8 mouse cellular contexts compared by ENCODE assay signal in the genomic region with DNA sequence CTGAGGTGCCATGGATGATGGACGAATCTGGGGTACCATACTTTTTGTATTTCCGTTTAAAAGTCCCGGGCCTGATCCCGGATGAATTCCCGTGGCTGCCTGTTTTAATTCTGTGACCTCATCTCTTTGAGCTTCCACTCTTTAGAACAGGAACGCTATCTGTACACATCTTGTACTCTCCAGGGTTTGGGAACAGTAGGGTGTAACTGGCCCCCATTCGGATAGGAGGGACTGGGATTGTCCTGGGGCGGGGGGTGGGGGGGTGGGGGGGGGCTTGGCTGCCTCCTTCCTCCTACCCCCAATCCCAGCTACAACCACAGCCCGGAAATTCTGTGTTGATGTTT. TPM values are rescaled to one million over a fixed set of nuclear protein-coding genes. Genes with fewer than 3 reads are reported as not detected.
DNase-seq lines count a peak whose midpoint lies in the region; ATAC-seq and TF ChIP-seq lines count a peak whose summit lies in the region.

No protein-coding gene starts in this region.

- peaks cover 57% of the 10 kb centered on the region for H3K79me2 ChIP-seq in macrophage (ENCODE audit: inconsistent target)

- peak overlapping the region; percentile 90 for H3K27ac ChIP-seq in heart, embryonic 15.5 days
- H3K27ac ChIP-seq in bone marrow macrophage, adult 2 months (ENCODE audit: insufficient read depth, low read depth, low read length) = no peak overlapping the region
- no peak overlapping the region for H3K27ac ChIP-seq in hindbrain, embryonic 13.5 days
- no peak overlapping the region for H3K27ac ChIP-seq in macrophage

- H3K9ac ChIP-seq in heart, embryonic 15.5 days = peak overlapping the region; percentile 80
- no peak overlapping the region for H3K9ac ChIP-seq in hindbrain, embryonic 13.5 days

- peak overlapping the region; percentile 73 for H3K4me3 ChIP-seq in heart, embryonic 15.5 days
- H3K4me3 ChIP-seq in bone marrow macrophage, adult 2 months (ENCODE audit: insufficient read depth, low read length) = peak overlapping the region; percentile 83
- peak overlapping the region; percentile 54; the same call in 1 of the 2 replicates for H3K4me3 ChIP-seq in hindbrain, embryonic 13.5 days
- peak overlapping the region; percentile 36 for H3K4me3 ChIP-seq in macrophage (ENCODE audit: inconsistent target)

- no peaks in the 10 kb centered on the region for H3K9me3 ChIP-seq in heart, embryonic 15.5 days (replicated peaks)
- H3K9me3 ChIP-seq in hindbrain, embryonic 13.5 days = no peaks in the 10 kb centered on the region; the same call in 1 of the 2 replicates

- DNase-seq in heart, adult 11 months = no peak
- DNase-seq in frontal cortex, postnatal 25 days (ENCODE audit: low spot score in 2 of 2) = no peak
- no peak for DNase-seq in spleen, postnatal 36 days (ENCODE audit: low spot score in 2 of 2)

- TF ChIP-seq POLR2A in bone marrow macrophage, adult 2 months (IDR thresholded peaks at IDR 0.05; ENCODE audit: borderline replicate concordance, low read depth, low read length) = no peak

- H3K4me1 ChIP-seq in heart, embryonic 15.5 days (replicated peaks) = peaks cover 60% of the 10 kb centered on the region
- peaks cover 44% of the 10 kb centered on the region for H3K4me1 ChIP-seq in bone marrow macrophage, adult 2 months (ENCODE audit: control insufficient read depth, insufficient read depth, low read length)
- H3K4me1 ChIP-seq in hindbrain, embryonic 13.5 days (replicated peaks) = peaks cover 56% of the 10 kb centered on the region

- no peaks in the 10 kb centered on the region for H3K27me3 ChIP-seq in heart, embryonic 15.5 days
- H3K27me3 ChIP-seq in hindbrain, embryonic 13.5 days = peaks cover 26% of the 10 kb centered on the region

- TF ChIP-seq CTCF in bone marrow macrophage, adult 2 months (IDR thresholded peaks at IDR 0.05; ENCODE audit: low read depth, low read length) = no peak

- peak overlapping the region; percentile 95 for H3K4me2 ChIP-seq in heart, embryonic 15.5 days
- peak overlapping the region; percentile 95 for H3K4me2 ChIP-seq in hindbrain, embryonic 13.5 days

- no peaks in the 10 kb centered on the region for H3K36me3 ChIP-seq in heart, embryonic 15.5 days
- no peaks in the 10 kb centered on the region for H3K36me3 ChIP-seq in hindbrain, embryonic 13.5 days
- H3K36me3 ChIP-seq in macrophage (ENCODE audit: inconsistent target) = no peaks in the 10 kb centered on the region

- WGBS in heart, embryonic 15.5 days = 7% methylated on average over 9 of the region's 9 CpGs
- 40% methylated on average over 9 of the region's 9 CpGs for WGBS in hindbrain, embryonic 13.5 days
- WGBS in macrophage (ENCODE audit: missing documents) = 52% methylated on average over 9 of the region's 9 CpGs

- ATAC-seq in heart, embryonic 15.5 days (replicated peaks; ENCODE audit: insufficient number of reproducible peaks, insufficient read depth, low FRiP score, low read depth) = no peak
- ATAC-seq in hindbrain, embryonic 13.5 days (ENCODE audit: low FRiP score) = no peak
- ATAC-seq in inflammation-experienced regulatory T-cells, adult 6 months = no peak

RNA-seq across cellular contexts. Expression of gene Rin3, which starts 1.4 kb away (rescaled TPM):
- polyA plus RNA-seq in heart, embryonic 15.5 days (2015; fragmentation: Nextera tagmentation; extraction: Ambion mirVana) = 9.0 and 11.2 TPM in 2 replicates
- 31.8 and 39.5 TPM in 2 replicates for polyA plus RNA-seq in bone marrow macrophage, adult 2 months (2012; ENCODE audit: insufficient read depth, insufficient read length, missing spikeins)
- 3.4 and 4.2 TPM in 2 replicates for polyA plus RNA-seq in hindbrain, embryonic 13.5 days (2015; fragmentation: Nextera tagmentation; extraction: Ambion mirVana)
- 100 to 1,000 TPM in 3 of 26 experiments, 10 to 100 TPM in 23; 34.4 to 231 (median 61.8) TPM for total RNA-seq in macrophage (2018; cell fraction: chromatin; rRNA removed)
- 10 to 100 TPM; 12.5 to 32.2 (median 22.3) TPM for total RNA-seq in macrophage (2018; cell fraction: cytosol; rRNA removed)
- total RNA-seq in macrophage (2018; cell fraction: nucleus; rRNA removed) = 100 to 1,000 TPM in 1 of 26 experiments, 10 to 100 TPM in 25; 21.9 to 150 (median 35.1) TPM
- polyA plus RNA-seq in macrophage (2018) = 10.7 to 30.3 TPM (median 26.2 TPM) in 3 replicates
- polyA plus RNA-seq in inflammation-experienced regulatory T-cells, adult 6 months (2017; shearing (Covaris generic)) = 10 to 100 TPM; 45.7 to 59.8 (median 53.3) TPM
